Mouse (Mus musculus): Measurements from ENCODE around the gene Trim71. TPM values are rescaled to one million over a fixed set of nuclear protein-coding genes. Genes with fewer than 3 reads are reported as not detected.

The Trim71 gene
- 1.7 and 2.0 TPM in 2 replicates for polyA plus RNA-seq (2016; fragmentation: Nextera tagmentation; extraction: Ambion mirVana)

DNA sequence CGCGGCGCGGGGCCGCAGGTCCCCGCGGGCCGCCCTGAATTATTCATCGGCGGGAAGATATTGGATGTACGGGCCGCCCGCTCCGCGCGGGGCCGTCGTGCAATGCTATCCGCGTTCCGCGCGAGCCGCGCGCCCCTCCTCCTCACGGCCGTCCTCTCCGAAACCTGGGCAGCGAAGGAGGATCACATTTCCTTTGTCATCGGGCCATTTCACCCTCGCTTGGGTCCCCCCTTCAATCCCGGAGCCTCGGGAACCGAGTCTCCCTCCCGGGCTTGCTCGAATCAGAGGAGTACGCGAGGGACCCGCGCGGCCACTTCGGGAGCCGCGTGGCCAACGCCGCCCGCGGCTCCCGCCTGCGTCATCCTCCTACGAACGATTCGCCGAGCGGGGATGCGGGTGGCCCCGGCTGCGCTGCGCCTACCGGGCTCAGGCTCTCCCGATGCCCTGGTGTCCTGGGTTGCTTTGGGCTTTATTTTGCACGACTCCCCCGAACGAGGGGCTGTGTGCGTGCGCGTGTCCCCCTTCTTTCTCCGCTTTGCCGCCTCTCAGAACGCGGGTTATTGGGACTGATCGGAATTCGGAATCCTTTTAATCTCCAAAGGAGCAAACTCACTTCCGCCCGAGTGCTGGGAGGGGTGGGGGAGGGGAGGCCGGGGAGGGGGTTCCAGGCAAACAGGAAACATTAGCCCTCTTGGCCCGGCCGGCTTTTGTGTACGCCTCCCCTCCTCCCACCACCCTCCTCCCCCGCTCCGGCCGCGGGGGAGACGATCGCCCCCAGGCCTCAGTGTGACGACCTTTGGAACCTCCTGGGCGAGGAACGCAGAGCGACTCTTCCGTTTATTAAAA, at the start of gene Trim71:
TSS of gene Trim71 (minus strand) at position 609 of the 846 bp plus-strand sequence.
- H3K9me3 ChIP-seq (replicated peaks), result no peaks in the 10 kb centered on the region
- H3K4me1 ChIP-seq, result 0 out of 2 replicates have a peak, but pooled peaks cover 14% of the 10 kb centered on the region
- H3K4me3 ChIP-seq, result peak within 1 kb of the TSS; percentile 59
- under 1% methylated on average over 90 of the region's 91 CpGs for WGBS (ENCODE audit: insufficient replicate concordance)
- ATAC-seq, result peak; percentile 51
- H3K9ac ChIP-seq, result peak within 1 kb of the TSS; percentile 63
- peaks cover 81% of the 10 kb centered on the region for H3K27me3 ChIP-seq (replicated peaks)
- no peaks in the 10 kb centered on the region for H3K36me3 ChIP-seq
- H3K27ac ChIP-seq, result peak within 1 kb of the TSS; percentile 74
- H3K4me2 ChIP-seq, result peak within 1 kb of the TSS; percentile 66

DNA sequence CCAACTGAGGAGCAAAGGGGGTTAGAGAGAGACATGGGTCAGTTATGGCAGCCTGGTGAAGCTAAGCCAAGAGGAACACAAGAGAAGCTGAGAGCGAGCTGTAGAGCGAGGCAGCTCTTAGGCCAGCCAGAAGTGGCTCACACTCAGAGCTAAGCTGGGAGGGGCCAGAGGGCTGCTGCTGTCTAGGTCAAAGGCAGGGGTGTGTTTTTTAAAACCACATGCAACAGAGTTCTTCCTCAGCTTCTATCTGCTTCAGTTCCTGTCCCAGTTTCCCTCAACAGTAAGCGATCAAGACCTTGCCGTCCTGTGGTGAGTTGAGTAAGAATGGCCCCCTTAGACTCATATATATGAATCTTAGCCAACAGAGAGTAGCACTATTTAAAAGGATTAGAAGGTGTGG, 48.9 kb upstream of the Trim71 start:
- no peak overlapping the region for H3K27ac ChIP-seq
- no peak for ATAC-seq
- H3K36me3 ChIP-seq, result peaks cover 89% of the 10 kb centered on the region
- H3K4me3 ChIP-seq, result no peak overlapping the region
- H3K9ac ChIP-seq, result no peak overlapping the region
- no peaks in the 10 kb centered on the region for H3K27me3 ChIP-seq (replicated peaks)
- H3K4me1 ChIP-seq, result peaks cover 6% of the 10 kb centered on the region; the same call in 1 of the 2 replicates
- 74% methylated on average over 4 of the region's 4 CpGs for WGBS (ENCODE audit: insufficient replicate concordance)
- no peak overlapping the region for H3K4me2 ChIP-seq
- no peaks in the 10 kb centered on the region for H3K9me3 ChIP-seq (replicated peaks)

DNA sequence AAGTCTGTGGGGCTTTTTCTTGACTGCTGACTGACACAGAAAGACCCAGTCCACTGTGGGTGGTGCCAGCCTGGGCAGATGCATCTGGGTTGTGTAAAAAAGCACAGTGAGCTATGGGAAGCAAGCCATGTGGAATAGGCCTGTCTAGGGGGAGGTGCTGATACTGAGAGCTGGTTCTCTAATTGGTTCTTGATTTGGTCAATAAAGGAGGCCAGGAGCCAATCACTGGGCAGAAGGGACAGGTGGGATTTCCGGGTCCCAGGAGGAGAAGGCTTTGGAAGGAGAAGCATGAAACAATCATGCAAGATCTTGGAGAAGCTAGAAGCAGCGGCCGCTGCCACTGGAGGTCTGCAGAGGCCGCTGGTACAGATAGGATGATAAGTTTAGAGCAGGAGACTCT, 48.4 kb upstream of the Trim71 start:
- H3K36me3 ChIP-seq, result peaks cover 89% of the 10 kb centered on the region
- H3K9me3 ChIP-seq (replicated peaks), result no peaks in the 10 kb centered on the region
- 77% methylated on average over 4 of the region's 4 CpGs for WGBS (ENCODE audit: insufficient replicate concordance)

DNA sequence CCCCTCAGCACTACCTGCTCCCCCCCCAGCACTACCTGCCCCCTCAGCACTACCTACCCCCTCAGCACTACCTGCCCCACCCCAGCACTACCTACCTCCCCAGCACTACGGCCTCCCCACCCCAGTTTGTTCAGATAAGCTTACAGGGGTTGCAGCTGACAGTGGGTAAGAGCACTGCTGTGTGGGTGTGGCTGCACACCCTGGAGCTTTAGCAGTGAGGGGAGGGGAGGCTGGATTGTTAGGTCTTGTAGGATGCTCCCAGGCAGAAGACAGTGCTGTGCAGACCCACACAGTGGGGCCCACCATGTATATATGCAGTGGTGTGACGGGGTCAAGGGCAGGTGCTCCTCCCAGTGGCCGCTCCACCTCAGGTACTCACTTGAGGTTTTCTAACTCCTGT, 46.1 kb upstream of the Trim71 start:
- Histone ChIP-seq H3K36me3 (peaks cover 93% of the 10 kb centered on the region), H3K4me3 (no peak overlapping the region), H3K9ac (no peak overlapping the region), H3K4me1 (peaks cover 6% of the 10 kb centered on the region; the same call in 1 of the 2 replicates), H3K4me2 (no peak overlapping the region), H3K9me3 (replicated peaks) (no peaks in the 10 kb centered on the region), H3K27ac (no peak overlapping the region), H3K27me3 (replicated peaks) (no peaks in the 10 kb centered on the region)
- 69% methylated on average over 3 of the region's 3 CpGs for WGBS (ENCODE audit: insufficient replicate concordance)
- ATAC-seq, result peak; percentile 70

More for the DNA sequence above, 48.4 kb upstream of the Trim71 start:
- no peak for ATAC-seq
- Histone ChIP-seq H3K9ac (no peak overlapping the region), H3K4me1 (peaks cover 6% of the 10 kb centered on the region; the same call in 1 of the 2 replicates), H3K4me2 (no peak overlapping the region), H3K27me3 (replicated peaks) (no peaks in the 10 kb centered on the region), H3K4me3 (no peak overlapping the region), H3K27ac (no peak overlapping the region)

DNA sequence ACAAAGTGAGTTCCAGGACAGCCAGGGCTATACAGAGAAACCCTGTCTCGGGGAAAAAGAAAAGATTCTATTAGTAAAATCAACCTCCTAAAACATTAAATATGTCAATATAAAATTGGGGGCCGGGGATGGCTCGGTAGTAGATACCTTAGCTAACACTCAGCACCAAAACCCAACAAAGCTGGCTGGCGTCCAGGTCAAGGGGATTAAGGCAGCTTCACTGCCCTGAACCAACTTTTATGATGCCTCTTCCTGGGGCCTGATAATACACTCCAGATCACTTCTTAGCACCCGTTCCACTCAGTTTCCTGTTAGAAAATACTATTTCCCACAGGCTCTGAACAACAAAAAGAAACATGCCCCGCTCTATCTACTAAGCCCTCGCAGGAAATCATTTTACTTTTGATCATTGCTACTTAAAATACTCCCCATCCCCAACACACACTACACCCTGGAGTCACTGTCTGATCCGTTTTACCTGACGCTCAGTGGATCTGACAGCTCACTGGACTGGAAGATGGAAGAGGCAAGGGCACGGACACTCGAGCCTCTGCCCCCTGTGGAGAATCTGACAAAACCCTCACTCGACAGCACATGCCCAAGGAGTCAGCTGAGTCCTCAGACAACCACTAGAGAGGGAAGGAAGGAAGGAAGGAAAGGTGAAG, 39.8 kb upstream of the Trim71 start:
- no peaks in the 10 kb centered on the region for H3K4me1 ChIP-seq
- H3K27ac ChIP-seq, result no peak overlapping the region
- no peak for ATAC-seq
- no peaks in the 10 kb centered on the region for H3K9me3 ChIP-seq (replicated peaks)
- WGBS (ENCODE audit: insufficient replicate concordance), result 68% methylated on average over 12 of the region's 12 CpGs
- no peak overlapping the region for H3K4me3 ChIP-seq
- H3K9ac ChIP-seq, result no peak overlapping the region
- H3K27me3 ChIP-seq (replicated peaks), result no peaks in the 10 kb centered on the region
- peaks cover 85% of the 10 kb centered on the region for H3K36me3 ChIP-seq
- no peak overlapping the region for H3K4me2 ChIP-seq

DNA sequence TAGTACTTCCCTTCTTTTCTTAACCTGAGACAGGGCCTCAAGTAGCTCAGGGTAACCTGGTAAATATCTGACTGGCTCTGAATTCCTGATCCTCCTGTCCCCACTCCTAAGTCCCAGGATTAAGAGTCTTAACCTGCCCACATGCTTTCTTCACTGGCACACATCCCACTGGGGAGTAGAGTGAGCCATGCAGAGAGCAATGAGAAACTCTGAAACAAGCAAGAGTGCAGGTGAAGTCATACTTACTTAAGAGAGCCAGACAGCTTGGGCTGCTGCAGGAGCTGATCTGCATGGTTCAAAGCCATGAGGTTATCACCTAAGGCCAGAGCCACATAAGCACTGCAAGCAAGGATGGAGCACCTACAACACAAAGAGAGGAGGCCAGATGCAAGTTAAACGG, 36.9 kb upstream of the Trim71 start:
- no peak for ATAC-seq
- Histone ChIP-seq H3K36me3 (peaks cover 85% of the 10 kb centered on the region), H3K9me3 (replicated peaks) (no peaks in the 10 kb centered on the region), H3K9ac (no peak overlapping the region), H3K4me2 (no peak overlapping the region), H3K4me1 (no peaks in the 10 kb centered on the region), H3K27ac (no peak overlapping the region), H3K4me3 (no peak overlapping the region), H3K27me3 (replicated peaks) (no peaks in the 10 kb centered on the region)
- 77% methylated on average over 1 of the region's 1 CpGs for WGBS (ENCODE audit: insufficient replicate concordance)

DNA sequence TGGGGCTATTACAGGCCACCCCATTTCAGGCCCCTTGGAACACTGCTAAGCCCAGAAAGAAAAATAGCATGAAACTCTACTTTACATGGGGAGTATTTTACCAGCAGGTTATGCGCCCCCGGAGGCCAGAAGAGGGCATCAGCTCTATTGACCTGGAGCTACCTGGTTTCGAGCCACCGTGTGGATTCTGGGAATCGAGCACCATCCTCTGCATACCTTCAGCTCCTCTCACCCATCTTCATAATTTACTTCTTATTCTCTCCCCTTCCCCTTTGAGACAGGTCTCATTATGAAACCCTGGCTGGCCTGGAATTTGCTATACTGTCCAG, 20.8 kb upstream of the Trim71 start:
- no peak; the same call in 1 of the 2 replicates for ATAC-seq
- WGBS (ENCODE audit: insufficient replicate concordance), result 57% methylated on average over 5 of the region's 5 CpGs
- H3K4me1 ChIP-seq, result peaks cover 18% of the 10 kb centered on the region
- no peak overlapping the region for H3K27ac ChIP-seq
- peaks cover 41% of the 10 kb centered on the region for H3K36me3 ChIP-seq
- H3K4me3 ChIP-seq, result no peak overlapping the region
- no peak overlapping the region for H3K4me2 ChIP-seq
- H3K27me3 ChIP-seq (replicated peaks), result no peaks in the 10 kb centered on the region
- no peak overlapping the region for H3K9ac ChIP-seq
- H3K9me3 ChIP-seq (replicated peaks), result no peaks in the 10 kb centered on the region

DNA sequence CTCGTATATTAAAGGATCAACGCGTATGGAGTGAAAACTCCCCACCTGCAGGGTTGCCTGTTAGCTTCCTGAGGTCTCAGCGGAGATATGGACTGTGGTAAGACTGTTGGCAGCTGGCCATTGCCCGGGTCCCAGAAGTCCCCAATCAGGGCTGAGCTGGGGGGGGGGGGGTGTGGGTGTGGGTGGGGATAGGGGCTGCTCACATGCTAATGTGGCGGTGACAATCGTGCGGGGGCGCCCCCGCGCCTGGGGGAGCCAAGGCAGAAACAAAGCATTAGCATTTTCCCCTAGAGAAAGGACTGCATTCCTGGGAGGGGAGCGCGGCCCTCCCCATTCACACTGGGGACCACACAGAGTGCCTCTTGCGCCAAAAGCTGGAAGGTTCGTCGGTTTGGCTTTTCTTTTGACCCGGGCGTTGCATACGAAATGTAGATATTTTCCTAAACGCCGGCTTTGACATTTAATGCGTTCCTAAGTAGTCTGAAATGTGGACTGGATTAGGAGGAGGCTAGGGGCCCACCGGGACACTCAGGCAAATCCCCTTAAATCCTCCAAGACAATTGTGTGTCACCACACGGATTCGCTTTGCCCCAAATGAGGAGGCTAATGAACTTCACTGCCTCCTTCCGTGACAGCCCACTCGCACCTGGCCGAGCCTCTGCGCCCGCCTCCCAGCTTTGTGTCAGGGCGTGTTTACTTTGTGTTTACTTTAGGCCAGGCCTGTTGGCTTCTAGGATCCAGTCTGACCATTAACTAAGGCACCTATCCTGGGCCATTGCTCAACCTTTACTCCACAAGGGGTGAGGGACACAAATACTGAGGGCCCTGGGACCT, 20.2 kb upstream of the Trim71 start:
- Histone ChIP-seq H3K27me3 (replicated peaks) (no peaks in the 10 kb centered on the region), H3K4me2 (peak overlapping the region; percentile 68), H3K9me3 (replicated peaks) (no peaks in the 10 kb centered on the region), H3K36me3 (peaks cover 36% of the 10 kb centered on the region), H3K4me1 (peaks cover 18% of the 10 kb centered on the region), H3K27ac (peak overlapping the region; percentile 58), H3K9ac (0 out of 2 replicates have a peak overlapping the region, but pooled peaks have one; percentile 14), H3K4me3 (peak overlapping the region; percentile 46)
- peak; percentile 66 for ATAC-seq
- 19% methylated on average over 31 of the region's 31 CpGs for WGBS (ENCODE audit: insufficient replicate concordance)

DNA sequence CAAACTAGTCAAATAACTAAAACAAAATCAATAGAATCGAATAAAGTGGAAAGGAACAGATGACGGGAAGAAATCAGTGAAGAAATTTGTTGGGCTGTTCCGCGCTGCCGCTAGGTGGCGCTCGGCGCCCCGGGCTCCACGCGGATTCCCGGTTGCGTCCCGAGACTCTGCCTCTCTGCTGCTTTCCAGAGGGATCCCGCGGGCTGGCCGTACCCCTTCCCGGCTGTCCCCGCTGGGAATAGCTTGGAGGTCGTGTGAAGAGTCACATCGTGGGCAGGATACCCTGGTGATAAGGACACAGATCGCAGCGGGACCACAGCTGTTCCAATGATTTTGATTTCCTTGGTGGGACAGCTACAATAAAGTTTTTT, 19.6 kb upstream of the Trim71 start:
- 0 out of 2 replicates have a peak overlapping the region, but pooled peaks have one; percentile 14 for H3K9ac ChIP-seq
- ATAC-seq, result no peak
- H3K4me1 ChIP-seq, result peaks cover 24% of the 10 kb centered on the region
- H3K36me3 ChIP-seq, result peaks cover 30% of the 10 kb centered on the region
- WGBS (ENCODE audit: insufficient replicate concordance), result under 1% methylated on average over 23 of the region's 23 CpGs
- H3K27ac ChIP-seq, result peak overlapping the region; percentile 58
- H3K9me3 ChIP-seq (replicated peaks), result no peaks in the 10 kb centered on the region
- H3K4me2 ChIP-seq, result peak overlapping the region; percentile 68
- peak overlapping the region; percentile 46 for H3K4me3 ChIP-seq
- H3K27me3 ChIP-seq (replicated peaks), result no peaks in the 10 kb centered on the region

DNA sequence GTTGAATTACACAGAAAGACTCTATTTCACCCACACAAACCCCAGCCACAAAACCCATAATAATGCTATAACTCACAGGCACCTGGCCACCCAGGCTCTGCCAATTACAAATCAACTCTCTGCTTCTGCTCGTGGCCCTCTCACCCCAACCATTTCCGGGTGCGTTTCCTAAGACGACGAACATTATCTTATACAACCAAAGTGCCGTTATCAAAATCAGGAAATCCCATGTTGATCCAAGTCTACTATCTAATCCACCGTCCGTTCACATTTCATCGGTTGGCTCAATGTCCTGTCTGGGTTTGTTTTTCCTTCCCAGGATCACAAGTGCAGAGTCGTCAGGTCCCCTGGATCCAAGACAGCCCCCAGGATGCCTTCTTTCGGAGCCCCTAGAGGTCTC, 14.5 kb upstream of the Trim71 start:
- peaks cover 17% of the 10 kb centered on the region for H3K4me1 ChIP-seq
- no peak overlapping the region for H3K27ac ChIP-seq
- H3K9ac ChIP-seq, result no peak overlapping the region
- 12% methylated on average over 11 of the region's 11 CpGs for WGBS (ENCODE audit: insufficient replicate concordance)
- H3K4me2 ChIP-seq, result peak overlapping the region; percentile 33; the same call in 1 of the 2 replicates
- no peaks in the 10 kb centered on the region for H3K27me3 ChIP-seq (replicated peaks)
- H3K9me3 ChIP-seq (replicated peaks), result no peaks in the 10 kb centered on the region
- ATAC-seq, result peak; percentile 50
- H3K36me3 ChIP-seq, result no peaks in the 10 kb centered on the region
- no peak overlapping the region for H3K4me3 ChIP-seq

DNA sequence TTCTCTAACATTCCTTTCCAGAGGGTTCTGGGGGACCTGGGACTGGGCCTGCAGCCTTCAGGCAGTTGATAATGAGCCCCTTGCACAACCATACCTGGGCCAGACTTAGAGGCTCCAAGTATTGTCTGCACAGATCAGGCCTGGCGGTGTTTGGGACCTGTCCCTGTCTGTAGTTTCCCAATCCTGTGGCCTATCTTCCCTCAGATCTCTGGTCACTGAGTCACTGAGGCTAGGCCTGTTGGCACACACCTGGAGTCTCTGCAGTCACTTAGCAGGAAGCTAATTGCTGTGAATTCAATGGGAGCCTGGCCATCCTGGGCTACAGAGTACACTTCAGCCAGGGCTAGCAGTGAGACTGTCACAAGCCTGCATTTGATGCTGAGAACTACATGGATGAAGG, 11.8 kb upstream of the Trim71 start:
- Histone ChIP-seq H3K9ac (no peak overlapping the region), H3K4me3 (no peak overlapping the region), H3K27me3 (replicated peaks) (no peaks in the 10 kb centered on the region; the same call in 1 of the 2 replicates), H3K4me1 (peaks cover 16% of the 10 kb centered on the region), H3K4me2 (no peak overlapping the region), H3K27ac (no peak overlapping the region), H3K36me3 (no peaks in the 10 kb centered on the region), H3K9me3 (replicated peaks) (no peaks in the 10 kb centered on the region)
- 68% methylated on average over 1 of the region's 1 CpGs for WGBS (ENCODE audit: insufficient replicate concordance)
- no peak for ATAC-seq
